Mouse (Mus musculus) MEL (cell line): ENCODE measurements around the gene Ikzf2. TPM values are rescaled to one million over a fixed set of nuclear protein-coding genes. Genes with fewer than 3 reads are reported as not detected.

Experiments used
- DNase-seq: peaks from one replicate; pipeline ENCODE4 v3.0.0; 2011; ENCODE audit warnings: low read depth, low spot score
- H3K27ac ChIP-seq: 2 replicates; pipeline ENCODE4 v1.5.1; 2012; ENCODE audit warnings: low read depth, mild to moderate bottlenecking, control low read depth, low read length, moderate library complexity; ENCODE audit not compliant: control insufficient read depth
- H3K27me3 ChIP-seq, 2 experiments: fragments of 150-350 bp in 1 of 2; sonication (generic) in 1 of 2; 2 replicates each; pipeline ENCODE4 v1.6.1; 2012; ENCODE audit warnings: low read length in 2 of 2, mild to moderate bottlenecking in 2 of 2, improper control_type of control experiment in 1 of 2, moderate library complexity in 1 of 2; ENCODE audit not compliant: insufficient read depth in 2 of 2, control insufficient read depth in 1 of 2
- H3K36me3 ChIP-seq, 2 experiments: 2 replicates each; pipeline ENCODE4 v1.6.1; 2012 to 2014; ENCODE audit warnings: low read length in 2 of 2, improper control_type of control experiment in 1 of 2, inconsistent platforms in 1 of 2, mild to moderate bottlenecking in 1 of 2; ENCODE audit not compliant: insufficient read depth in 2 of 2, control insufficient read depth in 1 of 2
- H3K4me1 ChIP-seq, 2 experiments: fragments of 150-350 bp in 1 of 2; sonication (generic) in 1 of 2; 2 replicates each; pipeline ENCODE4 v1.6.1; 2012; ENCODE audit warnings: low read length in 2 of 2, improper control_type of control experiment in 1 of 2, mild to moderate bottlenecking in 1 of 2; ENCODE audit not compliant: insufficient read depth in 2 of 2, control insufficient read depth in 1 of 2
- H3K4me3 ChIP-seq, 2 experiments: fragments of 150-350 bp in 1 of 2; sonication (generic) in 1 of 2; 2 replicates each; pipeline ENCODE4 v1.5.1; 2012; ENCODE audit warnings: low read depth in 2 of 2, low read length in 2 of 2, mild to moderate bottlenecking in 2 of 2, moderate library complexity in 2 of 2, control low read depth in 1 of 2, improper control_type of control experiment in 1 of 2; ENCODE audit not compliant: control insufficient read depth in 1 of 2, insufficient read depth in 1 of 2
- H3K79me2 ChIP-seq: 2 replicates; pipeline ENCODE4 v1.6.1; 2012; ENCODE audit warnings: mild to moderate bottlenecking, low read length, moderate library complexity; ENCODE audit not compliant: control insufficient read depth, poor library complexity, insufficient read depth
- H3K9ac ChIP-seq: 2 replicates; pipeline ENCODE4 v1.6.1; 2012; ENCODE audit warnings: low read depth, mild to moderate bottlenecking, control low read depth, low read length, moderate library complexity; ENCODE audit not compliant: control insufficient read depth, poor library complexity, severe bottlenecking
- H3K9me3 ChIP-seq: fragments of 150-350 bp; sonication (generic); replicated peaks from 2 replicates; pipeline ENCODE4 v1.6.1; 2012; ENCODE audit warnings: mild to moderate bottlenecking, low read length, improper control_type of control experiment, moderate library complexity; ENCODE audit not compliant: insufficient read depth
- CTCF ChIP-seq, 3 experiments: IDR thresholded peaks in 2 of 3; conservative IDR thresholded peaks in 1 of 3; 2 replicates each; pipeline ENCODE4 v1.5.1; 2011 to 2012; ENCODE audit warnings: low read length in 3 of 3, low read depth in 2 of 3, mild to moderate bottlenecking in 2 of 3, improper control_type of control experiment in 1 of 3, inconsistent platforms in 1 of 3, mixed read lengths in 1 of 3, moderate library complexity in 1 of 3; ENCODE audit not compliant: control insufficient read depth in 1 of 3, insufficient read depth in 1 of 3, poor library complexity in 1 of 3, severe bottlenecking in 1 of 3
- E2F4 ChIP-seq: IDR thresholded peaks from 2 replicates; pipeline ENCODE4 v1.6.1; 2011; ENCODE audit warnings: low read depth, low read length, improper control_type of control experiment, borderline replicate concordance
- ELF1 ChIP-seq: IDR thresholded peaks from 2 replicates; pipeline ENCODE4 v1.6.1; 2014; ENCODE audit warnings: low read depth, mild to moderate bottlenecking, inconsistent platforms, low read length, improper control_type of control experiment, moderate library complexity
- EP300 ChIP-seq, 2 experiments: IDR thresholded peaks; 2 replicates each; pipeline ENCODE4 v1.6.1; 2011; ENCODE audit warnings: improper control_type of control experiment in 2 of 2, low read length in 2 of 2, low read depth in 1 of 2, mild to moderate bottlenecking in 1 of 2
- HCFC1 ChIP-seq: IDR thresholded peaks from 2 replicates; pipeline ENCODE4 v1.6.1; 2012; ENCODE audit warnings: low read depth, mild to moderate bottlenecking, inconsistent platforms, low read length, improper control_type of control experiment, moderate library complexity
- KAT2A ChIP-seq: conservative IDR thresholded peaks from 2 replicates; pipeline ENCODE4 v1.6.1; 2012; ENCODE audit warnings: low read depth, low read length, improper control_type of control experiment, inconsistent platforms
- MAX ChIP-seq: IDR thresholded peaks from 2 replicates; pipeline ENCODE4 v1.6.1; 2011; ENCODE audit warnings: low read length, improper control_type of control experiment
- MAZ ChIP-seq: IDR thresholded peaks from 2 replicates; pipeline ENCODE4 v1.6.1; 2012; ENCODE audit warnings: low read depth, mild to moderate bottlenecking, inconsistent platforms, low read length, improper control_type of control experiment
- MEF2A ChIP-seq: IDR thresholded peaks from 2 replicates; pipeline ENCODE4 v1.6.1; 2014; ENCODE audit warnings: low read depth, mild to moderate bottlenecking, inconsistent platforms, low read length, improper control_type of control experiment; ENCODE audit not compliant: poor library complexity, insufficient replicate concordance, severe bottlenecking; ENCODE audit errors: extremely low read depth
- MXI1 ChIP-seq: IDR thresholded peaks from 2 replicates; pipeline ENCODE4 v1.6.1; 2011; ENCODE audit warnings: mild to moderate bottlenecking, low read depth, low read length, improper control_type of control experiment
- MYC ChIP-seq: IDR thresholded peaks from 2 replicates; pipeline ENCODE4 v1.6.1; 2011; ENCODE audit warnings: low read depth, mild to moderate bottlenecking, low read length, improper control_type of control experiment, moderate library complexity
- POLR2A ChIP-seq, 2 experiments: IDR thresholded peaks; 2 replicates each; pipeline ENCODE4 v1.6.1; 2011 to 2012; ENCODE audit warnings: low read length in 2 of 2, mild to moderate bottlenecking in 2 of 2, control low read depth in 1 of 2, improper control_type of control experiment in 1 of 2, low read depth in 1 of 2, moderate library complexity in 1 of 2; ENCODE audit not compliant: control insufficient read depth in 1 of 2, insufficient read depth in 1 of 2, poor library complexity in 1 of 2
- POLR2AphosphoS5 ChIP-seq: IDR thresholded peaks from 2 replicates; pipeline ENCODE4 v1.6.1; 2012; ENCODE audit warnings: low read depth, borderline replicate concordance, mild to moderate bottlenecking, inconsistent platforms, low read length, moderate library complexity, mixed read lengths
- SIN3A ChIP-seq: IDR thresholded peaks from 2 replicates; pipeline ENCODE4 v1.6.1; 2012; ENCODE audit warnings: low read length, improper control_type of control experiment, inconsistent platforms
- SMC3 ChIP-seq: IDR thresholded peaks from 2 replicates; pipeline ENCODE4 v1.6.1; 2011; ENCODE audit warnings: low read depth, low read length, improper control_type of control experiment
- TAL1 ChIP-seq: IDR thresholded peaks from 2 replicates; pipeline ENCODE4 v1.6.1; 2012; ENCODE audit warnings: mild to moderate bottlenecking, inconsistent platforms, low read length, moderate library complexity, mixed read lengths
- UBTF ChIP-seq: IDR thresholded peaks from 2 replicates; pipeline ENCODE4 v1.6.1; 2012; ENCODE audit warnings: low read depth, mild to moderate bottlenecking, inconsistent platforms, low read length, improper control_type of control experiment, moderate library complexity, borderline replicate concordance; ENCODE audit not compliant: insufficient read depth
- USF2 ChIP-seq, 2 experiments: IDR thresholded peaks; 2 replicates each; pipeline ENCODE4 v1.6.1; 2011 to 2012; ENCODE audit warnings: improper control_type of control experiment in 2 of 2, low read length in 2 of 2, borderline replicate concordance in 1 of 2, inconsistent platforms in 1 of 2, low read depth in 1 of 2, mild to moderate bottlenecking in 1 of 2; ENCODE audit not compliant: insufficient read depth in 1 of 2
- ZC3H11A ChIP-seq: IDR thresholded peaks from 2 replicates; pipeline ENCODE4 v1.6.1; 2012; ENCODE audit warnings: low read depth, mild to moderate bottlenecking, inconsistent platforms, low read length, improper control_type of control experiment
- ZMIZ1 ChIP-seq: IDR thresholded peaks from 2 replicates; pipeline ENCODE4 v1.6.1; 2012; ENCODE audit warnings: low read depth, mild to moderate bottlenecking, inconsistent platforms, low read length, improper control_type of control experiment, moderate library complexity
- ZNF384 ChIP-seq: IDR thresholded peaks from 2 replicates; pipeline ENCODE4 v1.6.1; 2012; ENCODE audit warnings: low read depth, mild to moderate bottlenecking, inconsistent platforms, low read length, improper control_type of control experiment
- polyA plus RNA-seq, 2 experiments: library from polyadenylated mRNA; stranded (reverse) in 1 of 2; unstranded in 1 of 2; fragments of >175 nt in 1 of 2; fragments of >200 nt in 1 of 2; gene quantifications; 2 replicates each; pipeline versions ENCODE4 v1.2.1 to v1.2.4; 2012; ENCODE audit warnings: low replicate concordance in 2 of 2, low read depth in 1 of 2; ENCODE audit not compliant: insufficient read length in 2 of 2, insufficient read depth in 1 of 2, missing spikeins in 1 of 2
- total RNA-seq: library from RNA; depleted of rRNA; stranded (reverse); fragments of 300-350 nt; gene quantifications from 2 replicates; pipeline ENCODE4 v1.2.3, GENCODE M21; 2012

Gene Ikzf2
- total and polyA plus RNA-seq, 3 experiments = 2.9 to 5.6 TPM; not detected in 1

DNA sequence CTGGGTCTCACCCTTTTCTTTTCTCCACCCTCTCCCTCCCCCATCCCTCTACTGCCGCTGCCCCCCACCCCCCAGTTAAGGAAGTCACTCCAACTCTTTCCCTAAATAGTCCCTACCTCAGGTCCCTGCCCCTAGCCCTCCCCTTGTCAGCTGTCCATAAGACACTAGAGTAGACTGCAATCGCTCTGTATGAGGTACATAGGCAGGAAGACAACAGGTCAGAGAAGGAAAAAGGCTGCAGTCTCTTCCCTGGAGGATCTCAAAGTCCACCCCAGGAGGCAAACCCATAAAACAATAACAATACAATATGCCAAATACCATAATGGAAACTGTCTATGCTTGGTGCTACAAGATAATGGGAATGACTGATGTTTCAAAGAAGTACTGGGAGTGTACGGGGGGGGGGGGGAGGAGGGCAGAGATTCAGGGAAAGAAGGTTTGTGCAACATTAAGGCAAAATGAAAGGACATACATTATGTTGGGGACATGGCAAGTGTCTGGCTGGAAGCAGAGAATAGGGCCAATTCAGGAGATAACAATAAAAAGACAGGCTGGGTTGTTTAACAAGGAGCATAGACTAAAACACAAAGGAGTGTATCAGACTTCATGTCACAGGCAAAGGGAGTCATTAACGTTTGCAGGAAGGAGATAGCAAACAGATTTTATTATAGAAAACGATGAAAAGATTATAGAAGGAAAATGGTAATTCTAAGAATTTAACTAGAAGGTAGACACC lies 30.8 kb downstream of the Ikzf2 start:
- DNase-seq = no peak
- Histone ChIP-seq H3K27me3 (no peaks in the 10 kb centered on the region), H3K9me3 (no peaks in the 10 kb centered on the region), H3K36me3 (peaks cover 0 to 19% of the 10 kb centered on the region in 2 experiments; a peak in 2 of 4 replicates), H3K4me1 (peaks cover 6 to 17% of the 10 kb centered on the region in 2 experiments; a peak in 3 of 4 replicates), H3K27ac (no peak overlapping the region), H3K4me3 (no peak overlapping the region), H3K9ac (no peak overlapping the region), H3K79me2 (no peaks in the 10 kb centered on the region)
- TF ChIP-seq KAT2A (no peak), ZC3H11A (no peak), ELF1 (no peak), ZMIZ1 (no peak), MEF2A (no peak), MAX (no peak), MAZ (no peak), EP300 (IDR thresholded peaks at IDR 0.05; ENCODE audit: low read depth in 1 of 2, low read length in 2 of 2) (no peak), POLR2A (IDR thresholded peaks at IDR 0.05; ENCODE audit: control insufficient read depth in 1 of 2, insufficient read depth in 1 of 2, low read depth in 1 of 2, low read length in 2 of 2, poor library complexity in 1 of 2) (no peak), SMC3 (no peak), POLR2AphosphoS5 (no peak), TAL1 (no peak), MYC (no peak)

DNA sequence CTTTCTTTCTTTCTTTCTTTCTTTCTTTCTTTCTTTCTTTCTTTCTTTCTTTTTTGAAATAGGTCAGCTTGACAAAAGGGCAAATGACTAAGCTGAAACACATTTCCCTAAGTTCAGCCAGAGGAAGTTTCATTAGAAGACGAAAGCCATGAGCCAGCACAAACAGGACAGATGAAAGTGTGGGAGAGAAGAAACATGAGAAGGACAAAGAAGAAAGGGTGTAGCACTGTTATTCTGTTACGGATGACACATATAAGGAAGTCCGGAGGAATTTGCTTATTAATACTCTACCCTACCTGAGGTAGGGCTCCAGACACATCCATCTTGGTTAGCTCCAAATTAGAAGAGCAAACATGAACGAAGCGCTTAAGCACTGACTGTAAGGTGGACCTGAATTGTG lies 31.7 kb downstream of the Ikzf2 start:
- H3K79me2 ChIP-seq = no peaks in the 10 kb centered on the region
- TF ChIP-seq HCFC1 = no peak
- no peak for TF ChIP-seq ZNF384
- no peak for TF ChIP-seq MXI1
- no peak for TF ChIP-seq SIN3A
- TF ChIP-seq CTCF (IDR thresholded peaks at IDR 0.05 in 2 of 3, conservative IDR thresholded peaks at IDR 0.05 in 1 of 3; ENCODE audit: control insufficient read depth in 1 of 3, insufficient read depth in 1 of 3, low read depth in 2 of 3, low read length in 3 of 3, poor library complexity in 1 of 3, severe bottlenecking in 1 of 3) = no peak
- TF ChIP-seq TAL1 = no peak
- TF ChIP-seq UBTF = no peak
- no peak for TF ChIP-seq ELF1
- no peak for TF ChIP-seq E2F4
- TF ChIP-seq USF2 (IDR thresholded peaks at IDR 0.05; ENCODE audit: borderline replicate concordance in 1 of 2, insufficient read depth in 1 of 2, low read depth in 1 of 2, low read length in 2 of 2) = no peak
- H3K4me1 ChIP-seq = peaks cover 6 to 17% of the 10 kb centered on the region in 2 experiments; a peak in 3 of 4 replicates

More for the DNA sequence above, 31.7 kb downstream of the Ikzf2 start:
- Histone ChIP-seq H3K4me3 (no peak overlapping the region), H3K27ac (no peak overlapping the region), H3K9ac (no peak overlapping the region), H3K27me3 (no peaks in the 10 kb centered on the region), H3K9me3 (no peaks in the 10 kb centered on the region), H3K36me3 (peaks cover 0 to 19% of the 10 kb centered on the region in 2 experiments; a peak in 2 of 4 replicates)
- DNase-seq = peak; percentile 19
